Comparison of ENCODE assay signal across 8 mouse cellular contexts in genomic region chr17:27555512-27556172, GRCm38 (mm10). TPM values are rescaled to one million over a fixed set of nuclear protein-coding genes. Genes with fewer than 3 reads are reported as not detected.
DNase-seq lines count a peak whose midpoint lies in the region; ATAC-seq and TF ChIP-seq lines count a peak whose summit lies in the region.

No protein-coding gene starts in this region.

- TF ChIP-seq CTCF in layer of hippocampus, adult 2 months (conservative IDR thresholded peaks at IDR 0.05) = no peak
- no peak for TF ChIP-seq CTCF in small intestine, adult 2 months (IDR thresholded peaks at IDR 0.05; ENCODE audit: extremely low read depth, insufficient read length, insufficient replicate concordance, low read depth, low read length)

- H3K9ac ChIP-seq in heart, embryonic 13.5 days = peak overlapping the region; percentile 84
- H3K9ac ChIP-seq in kidney, embryonic 15.5 days = peak overlapping the region; percentile 90

- ATAC-seq in heart, embryonic 13.5 days (ENCODE audit: extremely low read depth, insufficient number of reproducible peaks, low FRiP score, low TSS enrichment) = peak; percentile 30; the same call in 1 of the 2 replicates
- ATAC-seq in kidney, embryonic 15.5 days (replicated peaks; ENCODE audit: low FRiP score) = peak; percentile 58

- TF ChIP-seq POLR2A in small intestine, adult 2 months (IDR thresholded peaks at IDR 0.05; ENCODE audit: low read depth, low read length) = no peak

- H3K4me1 ChIP-seq in heart, embryonic 13.5 days = peaks cover 49% of the 10 kb centered on the region
- peaks cover 48% of the 10 kb centered on the region for H3K4me1 ChIP-seq in kidney, embryonic 15.5 days
- peaks cover 16% of the 10 kb centered on the region for H3K4me1 ChIP-seq in small intestine, adult 2 months (ENCODE audit: control insufficient read depth, insufficient read depth, insufficient read length, low read length)

- under 1% methylated on average over 55 of the region's 55 CpGs for WGBS in heart, embryonic 13.5 days
- WGBS in kidney, embryonic 15.5 days = 0% methylated on average over 55 of the region's 55 CpGs
- WGBS in small intestine, adult 2 months = under 1% methylated on average over 55 of the region's 55 CpGs

- peak overlapping the region; percentile 93 for H3K4me3 ChIP-seq in layer of hippocampus, adult 2 months
- H3K4me3 ChIP-seq in heart, embryonic 13.5 days = peak overlapping the region; percentile 88
- H3K4me3 ChIP-seq in kidney, embryonic 15.5 days (replicated peaks) = peak overlapping the region; percentile 86
- peak overlapping the region; percentile 77 for H3K4me3 ChIP-seq in small intestine, adult 2 months (ENCODE audit: low read depth, low read length)

- no peaks in the 10 kb centered on the region for H3K9me3 ChIP-seq in heart, embryonic 13.5 days
- H3K9me3 ChIP-seq in kidney, embryonic 15.5 days (replicated peaks) = no peaks in the 10 kb centered on the region

- H3K36me3 ChIP-seq in heart, embryonic 13.5 days = peaks cover 7% of the 10 kb centered on the region
- H3K36me3 ChIP-seq in kidney, embryonic 15.5 days = peaks cover 6% of the 10 kb centered on the region; the same call in 1 of the 2 replicates
- no peaks in the 10 kb centered on the region for H3K36me3 ChIP-seq in small intestine, adult 2 months (ENCODE audit: control insufficient read depth, insufficient read depth, low read length)

- H3K27ac ChIP-seq in layer of hippocampus, adult 2 months = peak overlapping the region; percentile 93
- H3K27ac ChIP-seq in heart, embryonic 13.5 days (replicated peaks) = peak overlapping the region; percentile 97
- H3K27ac ChIP-seq in kidney, embryonic 15.5 days = peak overlapping the region; percentile 98
- peak overlapping the region; percentile 72 for H3K27ac ChIP-seq in small intestine, adult 2 months (ENCODE audit: insufficient read depth, low read depth, low read length)

- DNase-seq in layer of hippocampus, adult 2 months (ENCODE audit: low spot score in 2 of 2) = no peak
- DNase-seq in layer of hippocampus, postnatal 14 days (ENCODE audit: low spot score in 2 of 2) = no peak
- peak; percentile 93 for DNase-seq in embryo, embryonic 9.5 days (ENCODE audit: extremely low spot score)
- DNase-seq in lung, postnatal 36 days = peak; percentile 80
- DNase-seq in left cerebral cortex, adult 18-20 months (ENCODE audit: low spot score in 2 of 2) = no peak

- H3K27me3 ChIP-seq in heart, embryonic 13.5 days (replicated peaks) = no peaks in the 10 kb centered on the region
- no peaks in the 10 kb centered on the region for H3K27me3 ChIP-seq in kidney, embryonic 15.5 days
- no peaks in the 10 kb centered on the region for H3K27me3 ChIP-seq in small intestine, adult 2 months (ENCODE audit: control insufficient read depth, insufficient read depth, low read length)

- peak overlapping the region; percentile 86 for H3K4me2 ChIP-seq in heart, embryonic 13.5 days
- H3K4me2 ChIP-seq in kidney, embryonic 15.5 days = peak overlapping the region; percentile 90

RNA-seq across cellular contexts. Expression of gene Hmga1, which starts 0.7 kb away (rescaled TPM):
- total RNA-seq in layer of hippocampus, adult 2 months (2021) = 10 to 100 TPM; 30.5 to 38.2 TPM
- 10 to 100 TPM; 31.3 to 32.7 TPM for total RNA-seq in layer of hippocampus, postnatal 14 days (2021)
- polyA plus RNA-seq in heart, embryonic 13.5 days (2015; fragmentation: Nextera tagmentation; extraction: Ambion mirVana) = 153 and 160 TPM in 2 replicates
- 250 and 269 TPM in 2 replicates for polyA plus RNA-seq in kidney, embryonic 15.5 days (2015; fragmentation: Nextera tagmentation; extraction: Ambion mirVana)
- polyA plus RNA-seq in small intestine, adult 2 months (2012; rRNA removed) = 63.0 and 91.0 TPM in 2 replicates
- 10 to 100 TPM; 50.7 to 58.9 TPM for total RNA-seq in left cerebral cortex, adult 18-20 months (2021)

RNA-seq across cellular contexts. Expression of gene AI413582, which starts 9.9 kb away (rescaled TPM):
- 10 to 100 TPM; 61.6 to 66.1 TPM for total RNA-seq in layer of hippocampus, adult 2 months (2021)
- 10 to 100 TPM; 65.6 to 65.9 TPM for total RNA-seq in layer of hippocampus, postnatal 14 days (2021)
- 16.0 and 18.3 TPM in 2 replicates for polyA plus RNA-seq in heart, embryonic 13.5 days (2015; fragmentation: Nextera tagmentation; extraction: Ambion mirVana)
- polyA plus RNA-seq in kidney, embryonic 15.5 days (2015; fragmentation: Nextera tagmentation; extraction: Ambion mirVana) = 14.1 and 17.3 TPM in 2 replicates
- polyA plus RNA-seq in small intestine, adult 2 months (2012; rRNA removed) = 21.6 and 34.7 TPM in 2 replicates
- 10 to 100 TPM; 83.2 to 92.5 TPM for total RNA-seq in left cerebral cortex, adult 18-20 months (2021)

RNA-seq across cellular contexts. Expression of gene Grm4, which starts 34.4 kb away (rescaled TPM):
- 1 to 10 TPM; 7.9 to 9.6 TPM for total RNA-seq in layer of hippocampus, adult 2 months (2021)
- total RNA-seq in layer of hippocampus, postnatal 14 days (2021) = 10 to 100 TPM; 10.7 to 19.3 TPM
- polyA plus RNA-seq in heart, embryonic 13.5 days (2015; fragmentation: Nextera tagmentation; extraction: Ambion mirVana) = 0.03 and 0.08 TPM in 2 replicates
- 1.0 and 1.2 TPM in 2 replicates for polyA plus RNA-seq in kidney, embryonic 15.5 days (2015; fragmentation: Nextera tagmentation; extraction: Ambion mirVana)
- 0.88 and 4.1 TPM in 2 replicates for polyA plus RNA-seq in small intestine, adult 2 months (2012; rRNA removed)
- 10 to 100 TPM; 22.3 to 27.6 TPM for total RNA-seq in left cerebral cortex, adult 18-20 months (2021)

Comparison
In these comparisons a context has a peak if more than half of its experiments do, and no peak if none do; other contexts are left out.
1. DNase-seq: peak in embryo, embryonic 9.5 days (single experiment) and lung, postnatal 36 days (single experiment); none in layer of hippocampus, adult 2 months (0 of 2), layer of hippocampus, postnatal 14 days (0 of 2) and left cerebral cortex, adult 18-20 months (0 of 2).
2. Peak in every context shown above with its lines, with median percentiles within 50 percentile points of each other: H3K27ac ChIP-seq and H3K4me3 ChIP-seq.